14 mouse cellular contexts compared by ENCODE assay signal in genomic region chr5:113904987-113905386, GRCm38 (mm10). TPM values are rescaled to one million over a fixed set of nuclear protein-coding genes. Genes with fewer than 3 reads are reported as not detected.
DNase-seq lines count a peak whose midpoint lies in the region; ATAC-seq and TF ChIP-seq lines count a peak whose summit lies in the region.
"Had no signal": no experiment of that assay in that cellular context is flagged by ENCODE, and none has a peak within 500 bp of the region (broad histone marks: within the 10 kb centered on the region; RNA-seq: fewer than 3 reads in every experiment).

No protein-coding gene starts in this region.

- no peak for DNase-seq in heart, postnatal 25 days (ENCODE audit: low spot score)
- no peak for DNase-seq in midbrain, embryonic 10.5 days (ENCODE audit: low spot score)
- DNase-seq in thymus, postnatal 4 days: no peak
- DNase-seq in adrenal gland, postnatal 10 days: no peak
- DNase-seq in frontal cortex, postnatal 36 days (ENCODE audit: low spot score in 2 of 2): no peak
- DNase-seq: cerebellum, adult 18-20 months; embryo, embryonic 11 days; heart, adult 11 months; kidney, adult 18-20 months had no signal

- TF ChIP-seq CTCF in intestine, postnatal 0 days (IDR thresholded peaks at IDR 0.05; ENCODE audit: low read depth): no peak

- H3K27ac ChIP-seq in heart, embryonic 11.5 days (ENCODE audit: low read depth, low read length): no peak overlapping the region
- H3K27ac ChIP-seq in midbrain, embryonic 13.5 days: no peak overlapping the region
- H3K27ac ChIP-seq in midbrain, embryonic 10.5 days (replicated peaks): no peak overlapping the region
- no peak overlapping the region for H3K27ac ChIP-seq in intestine, postnatal 0 days (ENCODE audit: low read depth, low read length)
- H3K27ac ChIP-seq: layer of hippocampus, adult 2 months; liver, embryonic 14.5 days had no signal

- ATAC-seq in heart, embryonic 11.5 days (replicated peaks; ENCODE audit: insufficient number of reproducible peaks, low FRiP score, low TSS enrichment): no peak
- no peak for ATAC-seq in midbrain, embryonic 13.5 days
- ATAC-seq in intestine, postnatal 0 days: no peak

- H3K4me3 ChIP-seq in heart, embryonic 11.5 days (ENCODE audit: low read depth, low read length): no peak overlapping the region
- H3K4me3 ChIP-seq in midbrain, embryonic 13.5 days (replicated peaks): no peak overlapping the region
- H3K4me3 ChIP-seq in midbrain, embryonic 10.5 days: no peak overlapping the region
- no peak overlapping the region for H3K4me3 ChIP-seq in intestine, postnatal 0 days (ENCODE audit: low read depth, low read length)
- H3K4me3 ChIP-seq: layer of hippocampus, adult 2 months had no signal

- no peaks in the 10 kb centered on the region for H3K9me3 ChIP-seq in heart, embryonic 11.5 days (replicated peaks; ENCODE audit: control insufficient read depth, low read length)
- H3K9me3 ChIP-seq in midbrain, embryonic 13.5 days: no peaks in the 10 kb centered on the region
- H3K9me3 ChIP-seq in midbrain, embryonic 10.5 days (replicated peaks): no peaks in the 10 kb centered on the region
- H3K9me3 ChIP-seq in intestine, postnatal 0 days (ENCODE audit: control insufficient read depth): no peaks in the 10 kb centered on the region

- 16% methylated on average over 4 of the region's 4 CpGs for WGBS in heart, embryonic 11.5 days (ENCODE audit: insufficient replicate concordance)
- WGBS in midbrain, embryonic 13.5 days: 43% methylated on average over 4 of the region's 4 CpGs
- WGBS in midbrain, embryonic 10.5 days: 59% methylated on average over 4 of the region's 4 CpGs
- 21% methylated on average over 4 of the region's 4 CpGs for WGBS in intestine, postnatal 0 days

- peaks cover 66% of the 10 kb centered on the region for H3K4me1 ChIP-seq in heart, embryonic 11.5 days (ENCODE audit: control insufficient read depth, insufficient read depth, low read length)
- H3K4me1 ChIP-seq in midbrain, embryonic 13.5 days (replicated peaks): peaks cover 69% of the 10 kb centered on the region
- peaks cover 74% of the 10 kb centered on the region for H3K4me1 ChIP-seq in midbrain, embryonic 10.5 days
- peaks cover 13% of the 10 kb centered on the region for H3K4me1 ChIP-seq in intestine, postnatal 0 days (replicated peaks; ENCODE audit: control insufficient read depth, insufficient read depth, low read length)

- no peaks in the 10 kb centered on the region; the same call in 1 of the 2 replicates for H3K36me3 ChIP-seq in heart, embryonic 11.5 days (ENCODE audit: control insufficient read depth, insufficient read depth, low read length)
- no peaks in the 10 kb centered on the region for H3K36me3 ChIP-seq in midbrain, embryonic 13.5 days
- H3K36me3 ChIP-seq in midbrain, embryonic 10.5 days: no peaks in the 10 kb centered on the region
- H3K36me3 ChIP-seq in intestine, postnatal 0 days (ENCODE audit: control insufficient read depth, insufficient read depth): no peaks in the 10 kb centered on the region

- no peak overlapping the region; the same call in 1 of the 2 replicates for H3K9ac ChIP-seq in heart, embryonic 11.5 days (ENCODE audit: low read depth, low read length)
- no peak overlapping the region for H3K9ac ChIP-seq in midbrain, embryonic 13.5 days (replicated peaks)
- no peak overlapping the region for H3K9ac ChIP-seq in intestine, postnatal 0 days (ENCODE audit: low read depth, low read length)
- H3K9ac ChIP-seq: liver, embryonic 14.5 days had no signal

- H3K4me2 ChIP-seq in heart, embryonic 11.5 days: peak overlapping the region; percentile 32
- peak overlapping the region; percentile 67 for H3K4me2 ChIP-seq in midbrain, embryonic 13.5 days (replicated peaks)
- 0 out of 2 replicates have a peak overlapping the region, but pooled peaks have one; percentile 81 for H3K4me2 ChIP-seq in intestine, postnatal 0 days (replicated peaks; ENCODE audit: low read depth)

- intact Hi-C loops in heart, postnatal 25 days (cut with DNase I): loop anchor here (5.0 kb wide), 1 partner anchor 33 kb away; no protein-coding TSS in a partner anchor

- no peaks in the 10 kb centered on the region for H3K27me3 ChIP-seq in heart, embryonic 11.5 days (ENCODE audit: control insufficient read depth, insufficient read depth, low read length)
- H3K27me3 ChIP-seq in midbrain, embryonic 13.5 days: no peaks in the 10 kb centered on the region
- H3K27me3 ChIP-seq in midbrain, embryonic 10.5 days (ENCODE audit: low read depth, poor library complexity, severe bottlenecking): no peaks in the 10 kb centered on the region
- no peaks in the 10 kb centered on the region for H3K27me3 ChIP-seq in intestine, postnatal 0 days (replicated peaks; ENCODE audit: control insufficient read depth, insufficient read depth, low read length)

RNA-seq across cellular contexts. Expression of gene Coro1c, which starts 3.6 kb away (rescaled TPM):
- 113 and 140 TPM in 2 replicates for polyA plus RNA-seq in heart, embryonic 11.5 days (2014; fragmentation: Nextera tagmentation; extraction: Ambion mirVana)
- 10 to 100 TPM; 34.5 to 35.2 TPM for total RNA-seq in heart, postnatal 25 days (2021)
- 214 and 215 TPM in 2 replicates for polyA plus RNA-seq in midbrain, embryonic 13.5 days (2015; fragmentation: Nextera tagmentation; extraction: Ambion mirVana)
- polyA plus RNA-seq in midbrain, embryonic 10.5 days (2016; fragmentation: Nextera tagmentation; extraction: Ambion mirVana): 205 and 233 TPM in 2 replicates
- 116 and 127 TPM in 2 replicates for polyA plus RNA-seq in intestine, postnatal 0 days (2015; fragmentation: Nextera tagmentation; extraction: Ambion mirVana)
- 10 to 100 TPM; 66.4 to 78.9 TPM for total RNA-seq in adrenal gland, postnatal 10 days (2021)
